Mouse (Mus musculus) ES-CJ7 (cell line): ENCODE data around the gene Rnase13.
"Not testable (repeated sequence)": the region's sequence is repeated elsewhere in the genome, so short reads cannot be mapped to it uniquely, and the experiment has no call there.

Experiments used
- DNase-seq: peaks from one replicate; pipeline ENCODE4 v3.0.0; 2011; ENCODE audit warnings: low read depth, low spot score

Rnase13 gene

DNA sequence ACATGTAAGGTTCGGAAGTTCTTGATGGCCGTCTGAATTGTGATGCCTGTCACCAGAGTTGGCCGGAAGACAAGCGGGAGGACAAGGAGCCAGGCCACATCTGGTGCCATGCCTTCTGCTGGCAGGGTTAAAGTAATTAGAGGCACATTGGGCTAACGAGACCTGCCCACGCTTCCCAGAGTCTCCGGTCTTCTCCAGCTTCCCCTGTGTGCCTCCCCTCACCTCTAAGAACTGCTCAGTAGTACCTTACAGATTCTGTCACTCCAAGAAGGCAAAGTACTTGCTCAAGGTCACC lies at the start of gene Rnase13:
TSS of gene Rnase13 (minus strand) at position 203 of the 295 bp plus-strand sequence.
- no peak for DNase-seq

- DNase-seq, result no peak
Measured at GRCm38 (mm10) chr14:51967400-51967799, 44.8 kb upstream of the Rnase13 start.

DNA sequence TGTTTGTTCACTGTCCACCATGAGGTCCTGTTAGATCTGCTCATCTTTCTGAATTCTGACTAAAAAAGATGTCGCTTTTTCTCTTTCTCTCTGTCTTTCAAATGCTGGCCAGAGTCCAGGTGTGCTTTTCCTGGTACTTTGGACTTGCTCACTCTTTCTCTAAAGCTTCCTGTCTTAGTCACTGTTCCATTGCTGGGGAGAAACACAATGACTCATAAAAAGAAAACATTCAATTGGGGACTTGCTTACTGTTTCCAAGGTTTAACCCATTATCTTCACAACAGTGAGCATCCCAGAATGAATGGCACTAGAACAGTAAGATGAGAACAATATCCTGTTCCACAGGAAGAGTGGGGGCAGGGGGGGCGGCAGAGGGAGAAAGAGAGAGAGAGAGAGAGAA lies 37.7 kb upstream of the Rnase13 start:
- no peak for DNase-seq

GRCm38 (mm10) chr14:51943336-51943735 lies 20.8 kb upstream of the Rnase13 start:
- DNase-seq, result no peak

GRCm38 (mm10) chr14:51942236-51942635 lies 19.7 kb upstream of the Rnase13 start:
- DNase-seq, result no peak

DNA sequence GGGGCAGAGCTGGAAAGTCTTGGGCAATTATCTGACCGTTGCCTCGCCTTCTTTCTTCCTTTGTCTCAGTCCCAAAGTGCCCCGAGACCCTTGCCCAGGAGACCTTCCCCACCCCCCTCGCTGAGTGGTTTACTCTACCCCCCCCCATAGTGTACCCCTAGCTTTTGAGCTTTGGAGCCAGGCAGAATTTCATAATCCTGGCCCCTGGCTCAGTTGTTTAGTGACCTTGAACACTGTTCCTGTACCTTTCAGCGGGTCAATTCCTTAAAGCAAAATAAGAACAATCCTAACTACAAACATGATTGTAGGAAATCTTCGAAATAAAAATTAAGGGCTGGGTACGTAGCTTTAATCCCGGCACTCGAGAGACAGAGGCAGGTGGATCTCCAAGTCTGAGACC lies 19.0 kb upstream of the Rnase13 start:
- DNase-seq, result no peak

DNA sequence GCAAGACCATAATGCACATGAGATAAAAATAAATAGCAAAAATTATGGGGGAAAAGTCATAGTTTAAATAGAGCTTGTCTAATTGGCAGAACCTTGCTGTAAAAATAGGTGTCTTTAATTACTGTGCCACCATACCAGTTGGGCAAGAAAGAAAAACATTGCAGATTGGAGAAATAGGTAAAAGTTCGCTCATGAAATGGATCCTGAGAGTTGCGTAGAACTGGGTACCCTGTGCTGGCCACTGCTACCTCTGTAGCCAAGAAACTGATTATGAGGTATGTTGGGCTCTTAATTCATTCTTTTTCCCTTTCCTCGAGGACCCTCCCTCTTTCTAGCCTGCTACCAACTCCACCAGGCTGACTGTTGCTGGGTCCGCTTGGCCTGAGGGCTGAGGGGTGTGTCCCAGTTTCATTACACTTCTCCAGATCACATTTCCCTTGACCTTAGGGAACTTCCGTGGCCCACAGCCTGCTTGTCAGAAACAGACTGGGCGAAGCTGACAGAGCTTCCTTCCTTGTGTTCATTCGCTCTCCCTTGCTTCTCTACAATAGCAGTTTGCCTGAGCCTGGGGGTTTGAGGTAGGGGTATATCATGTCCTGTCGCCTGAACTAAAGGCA lies 18.5 kb upstream of the Rnase13 start:
- peak; percentile 65 for DNase-seq

GRCm38 (mm10) chr14:51939005-51939404 lies 16.4 kb upstream of the Rnase13 start:
- peak; percentile 65 for DNase-seq

GRCm38 (mm10) chr14:51932092-51933020 lies 9.8 kb upstream of the Rnase13 start:
- DNase-seq, result no peak

GRCm38 (mm10) chr14:51930824-51931223 lies 8.3 kb upstream of the Rnase13 start:
- DNase-seq, result peak; percentile 76

GRCm38 (mm10) chr14:51929968-51930367 lies 7.4 kb upstream of the Rnase13 start:
- DNase-seq, result no peak

- DNase-seq, result no peak
Measured at GRCm38 (mm10) chr14:51929309-51929943, 6.9 kb upstream of the Rnase13 start.

DNA sequence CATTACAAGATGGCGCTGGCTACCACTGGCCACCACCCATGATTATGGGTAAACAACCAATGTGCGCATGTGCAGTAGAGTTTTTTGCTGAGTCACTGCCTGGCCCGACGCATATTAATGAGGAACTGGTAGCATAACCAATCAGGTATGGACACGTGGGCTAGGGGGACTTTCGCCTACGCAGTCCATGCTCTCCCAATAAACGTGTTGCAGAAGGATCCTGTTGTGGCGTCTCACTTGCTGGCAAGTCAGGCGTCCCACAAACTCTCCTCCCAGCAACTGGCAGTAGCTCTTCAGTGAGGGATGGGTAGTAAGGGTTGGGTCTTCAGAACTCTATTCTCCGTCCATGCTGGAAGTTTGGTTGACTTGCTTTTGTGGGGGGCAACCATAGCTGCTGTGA lies 4.4 kb upstream of the Rnase13 start:
- not testable (repeated sequence) for DNase-seq

GRCm38 (mm10) chr14:51923492-51923891 lies 919 bp upstream of the Rnase13 start:
- no peak for DNase-seq

DNA sequence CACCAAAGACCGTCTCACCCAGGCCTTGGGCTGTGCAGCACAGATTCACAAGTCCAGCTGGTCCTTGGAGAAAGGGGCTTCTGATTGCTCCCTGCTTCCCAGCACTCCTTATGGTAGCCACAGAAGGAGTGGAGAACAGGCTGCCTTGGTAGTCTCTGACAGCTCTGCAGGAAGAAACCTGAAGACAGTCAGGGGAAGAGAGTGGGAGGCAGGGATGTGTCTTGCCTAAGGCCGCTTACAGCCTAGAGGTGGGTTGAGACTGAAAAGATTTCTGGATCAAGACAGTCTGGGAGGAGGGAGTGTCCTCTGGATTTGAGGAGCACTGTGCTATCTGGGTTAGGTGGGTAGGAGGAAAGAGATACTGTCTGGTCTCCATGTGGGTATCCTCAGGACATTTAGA lies 337 bp upstream of the Rnase13 start:
- no peak for DNase-seq

- DNase-seq, result no peak
Measured at GRCm38 (mm10) chr14:51921759-51922570, 608 bp downstream of the Rnase13 start.

GRCm38 (mm10) chr14:51918966-51919365 lies 3.6 kb downstream of the Rnase13 start:
- no peak for DNase-seq

GRCm38 (mm10) chr14:51918125-51918524 lies 4.4 kb downstream of the Rnase13 start, which contains the start of gene Tppp2:
Gene Tppp2 (plus strand): TSS chr14:51918425.
- DNase-seq, result no peak

DNA sequence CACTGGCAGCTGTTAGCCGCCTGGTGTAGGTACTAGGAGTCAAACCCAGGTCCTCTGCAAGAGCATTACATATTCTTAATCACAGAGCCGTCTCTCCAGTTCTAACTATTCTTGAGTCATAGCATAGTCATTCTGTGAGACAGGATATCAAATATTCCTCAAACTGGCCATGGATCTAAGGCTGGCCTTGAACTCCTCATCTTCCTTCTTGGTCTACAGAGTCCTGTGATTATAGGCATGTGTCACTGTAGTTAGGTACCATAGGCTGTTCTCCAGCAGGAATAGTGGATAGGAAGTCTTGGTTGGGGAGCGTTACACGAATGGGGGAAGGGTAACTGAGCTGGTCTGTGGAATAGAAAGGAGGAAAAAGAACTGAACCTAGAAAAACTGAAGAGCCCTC lies 6.0 kb downstream of the Rnase13 start:
- DNase-seq, result no peak

DNA sequence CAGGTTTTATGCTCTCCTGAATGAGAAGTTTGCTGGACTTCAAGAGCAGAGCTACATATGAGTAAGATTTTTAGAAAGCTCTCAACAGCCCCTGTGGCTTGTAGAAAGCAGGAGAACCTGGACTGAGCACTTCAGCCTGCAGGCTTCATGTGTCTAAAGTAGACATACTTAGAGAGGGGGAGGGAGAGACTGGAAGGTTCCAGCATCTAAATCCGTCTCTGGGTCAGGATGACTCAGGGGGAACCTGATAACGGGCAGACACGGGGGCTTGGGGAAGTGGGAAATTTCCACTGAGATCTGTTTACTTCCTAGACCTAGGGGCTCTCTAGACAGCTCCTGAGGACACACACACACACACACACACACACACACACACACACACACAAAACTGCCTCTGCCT lies 7.5 kb downstream of the Rnase13 start:
- no peak for DNase-seq

DNA sequence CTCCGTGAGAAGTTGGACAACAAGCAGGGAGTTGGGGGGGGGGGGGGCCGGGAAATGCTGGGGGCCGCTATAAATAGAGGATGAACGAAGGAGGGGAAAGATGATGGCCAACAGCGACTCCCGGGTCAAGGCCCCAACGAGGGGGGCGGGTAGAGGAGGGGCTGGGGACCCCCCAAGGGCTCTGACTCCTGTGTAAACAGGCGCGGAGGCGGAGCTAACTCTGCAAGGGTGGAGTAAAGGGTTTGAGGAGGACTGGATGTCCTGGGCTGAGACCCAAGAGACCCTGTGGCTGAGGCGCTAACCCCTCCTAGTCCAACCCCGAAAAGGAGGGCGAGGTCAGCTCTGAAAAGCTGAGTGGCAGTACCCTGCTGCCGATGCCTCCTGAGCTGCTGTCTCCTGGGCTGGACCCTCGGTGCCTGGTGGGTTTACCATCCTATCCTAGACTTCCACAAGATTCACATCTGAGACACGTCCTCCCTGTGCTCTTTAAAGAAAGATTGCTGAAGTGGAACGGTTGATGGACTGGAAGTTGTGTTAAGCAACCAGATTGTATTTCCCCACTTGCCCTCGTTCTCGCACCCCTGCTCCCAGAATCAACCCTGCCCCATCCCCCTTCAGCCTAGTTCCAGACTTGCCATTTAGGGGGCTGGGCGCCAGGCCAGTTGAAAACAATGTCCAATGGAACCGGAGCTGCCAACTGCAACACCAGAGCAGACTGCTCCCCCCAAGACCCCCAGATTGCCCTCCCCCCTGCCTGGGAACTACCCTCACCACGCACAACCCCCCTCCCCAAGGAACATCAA lies 8.4 kb downstream of the Rnase13 start, which contains the start of gene Ndrg2:
TSS of gene Ndrg2 (minus strand) at position 199 of the 803 bp plus-strand sequence.
- peak; percentile 53 for DNase-seq
